ENCODE assay signal across 18 mouse cellular contexts in the genomic region with DNA sequence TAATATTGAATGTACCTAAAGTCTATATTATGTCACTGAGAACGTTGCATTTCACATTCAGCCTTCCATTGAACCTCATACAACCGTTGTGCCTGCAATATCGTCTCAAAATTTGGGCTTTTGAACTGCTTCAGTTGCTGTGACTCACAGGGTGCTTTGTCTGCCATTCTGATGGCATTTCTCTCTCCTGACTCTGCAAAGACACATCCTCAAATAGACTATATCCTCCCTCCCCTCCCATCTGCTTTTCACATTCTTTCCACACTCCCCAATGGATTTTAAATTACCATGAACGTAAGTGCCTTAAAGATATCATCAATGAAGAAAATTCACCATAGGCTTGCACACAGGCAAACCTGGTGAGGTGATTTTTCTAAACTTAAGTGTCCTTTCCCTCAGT.
"Had no signal": no experiment of that assay in that cellular context is flagged by ENCODE, and none has a peak within 500 bp of the region (broad histone marks: within the 10 kb centered on the region; RNA-seq: fewer than 3 reads in every experiment).

No protein-coding gene starts in this region.

- ATAC-seq: forebrain, embryonic 16.5 days; hindbrain, embryonic 16.5 days; intestine, embryonic 16.5 days; liver, embryonic 12.5 days had no signal

- DNase-seq: gastrocnemius, adult 2 months; gastrocnemius, postnatal 10 days; gastrocnemius, postnatal 25 days; heart, adult 18-20 months; heart, postnatal 10 days; heart, postnatal 4 days; kidney, adult 11 months; kidney, adult 2 months; kidney, adult 9 months; kidney, postnatal 14 days; kidney, postnatal 36 days; layer of hippocampus, adult 9-11 months; layer of hippocampus, postnatal 36 days; left cerebral cortex, postnatal 4 days had no signal
